Mouse (Mus musculus): Measurements from ENCODE around the gene Hltf. TPM values are rescaled to one million over a fixed set of nuclear protein-coding genes. Genes with fewer than 3 reads are reported as not detected.

Gene Hltf
- polyA plus RNA-seq, 2 experiments, result 4.5 to 9.4 TPM

DNA sequence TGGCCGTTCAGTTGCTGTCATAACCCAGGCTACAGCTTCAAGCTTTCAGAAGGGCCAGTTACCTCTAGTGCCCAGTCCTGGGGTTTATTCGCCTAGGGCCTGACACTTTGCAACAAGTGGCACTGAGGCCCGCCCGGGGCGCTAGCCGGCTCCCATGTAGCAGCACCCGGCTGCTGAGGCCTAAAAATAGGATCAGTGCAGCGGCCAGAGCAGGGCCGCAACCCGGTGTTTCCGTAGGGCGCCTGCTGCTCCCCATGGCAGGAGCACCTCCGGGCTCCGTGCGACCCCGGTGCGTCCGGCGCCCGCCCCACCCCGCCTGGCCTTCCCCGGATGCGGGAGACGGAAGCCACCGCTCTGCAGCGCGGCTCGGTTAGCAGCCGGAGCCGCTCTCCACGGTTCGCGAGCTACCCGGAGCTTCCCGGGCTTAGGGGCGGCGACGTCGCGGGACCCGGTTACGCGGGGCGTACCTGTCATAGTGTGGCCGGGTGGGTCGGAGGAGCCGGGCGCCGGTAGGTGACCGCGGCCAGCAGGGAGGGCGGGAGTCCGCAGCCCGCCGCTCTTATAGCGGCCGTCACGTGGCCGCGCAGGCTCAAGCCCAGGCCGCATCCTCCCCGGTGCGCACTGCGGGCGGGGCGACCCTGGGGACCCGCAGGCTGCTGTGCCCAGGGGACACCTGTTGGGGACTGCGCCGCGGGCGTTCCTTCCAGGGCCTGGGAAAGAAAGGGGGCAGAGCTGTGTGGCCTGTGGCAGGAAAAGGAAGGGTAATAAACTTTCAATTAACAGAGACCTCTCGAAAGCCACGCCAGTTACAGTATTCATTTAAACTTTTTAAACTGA, 97.1 kb downstream of the Hltf start, which contains the start of gene Gyg:
Gyg (minus strand) TSS at position 787 of the 837 bp plus-strand sequence.
- TF ChIP-seq CTCF (IDR thresholded peaks at IDR 0.05; ENCODE audit: low read depth), result 0 out of 2 replicates have a peak, but pooled peaks have one; percentile 4
- TF ChIP-seq EP300 (IDR thresholded peaks at IDR 0.05; ENCODE audit: low read depth), result no peak
- Histone ChIP-seq H3K27me3 (ENCODE audit: control insufficient read depth, insufficient read depth, low read length) (no peaks in the 10 kb centered on the region), H3K4me3 (ENCODE audit: insufficient read depth in 1 of 2, low read depth in 2 of 2, low read length in 2 of 2) (peak within 1 kb of the TSS; percentile 58 to 78), H3K9ac (replicated peaks) (peak within 1 kb of the TSS; percentile 65), H3K36me3 (replicated peaks; ENCODE audit: control insufficient read depth, insufficient read depth, low read depth) (no peaks in the 10 kb centered on the region; the same call in 1 of the 2 replicates), H3K4me2 (ENCODE audit: low read depth) (peak within 1 kb of the TSS; percentile 83), H3K4me1 (replicated peaks; ENCODE audit: control insufficient read depth in 2 of 2, insufficient read depth in 2 of 2, low read length in 1 of 2) (peaks cover 0 to 2% of the 10 kb centered on the region in 2 experiments; a peak in 3 of 4 replicates), H3K27ac (no peak within 1 kb of the TSS), H3K9me3 (ENCODE audit: control insufficient read depth, low read length) (no peaks in the 10 kb centered on the region)
- ATAC-seq (ENCODE audit: insufficient read depth) (peak; percentile 88), DNase-seq (ENCODE audit: low read depth in 3 of 3, low spot score in 3 of 3) (peak; percentile 18 to 31 (median 31))
- under 1% methylated on average over 73 of the region's 73 CpGs for WGBS (ENCODE audit: insufficient replicate concordance)

GRCm38 (mm10) chr3:20155476-20155875, 97.9 kb downstream of the Hltf start:
- DNase-seq (ENCODE audit: low read depth in 3 of 3, low spot score in 3 of 3) (peak in 1 of 3 experiments; percentile 9), ATAC-seq (ENCODE audit: insufficient read depth) (no peak)
- Histone ChIP-seq H3K9ac (replicated peaks) (no peak overlapping the region; the same call in 1 of the 2 replicates), H3K4me1 (replicated peaks; ENCODE audit: control insufficient read depth in 2 of 2, insufficient read depth in 2 of 2, low read length in 1 of 2) (peaks cover 0 to 2% of the 10 kb centered on the region in 2 experiments; a peak in 3 of 4 replicates), H3K36me3 (replicated peaks; ENCODE audit: control insufficient read depth, insufficient read depth, low read depth) (no peaks in the 10 kb centered on the region), H3K4me3 (ENCODE audit: insufficient read depth in 1 of 2, low read depth in 2 of 2, low read length in 2 of 2) (peak overlapping the region in 1 of 2 experiments; percentile 78; a peak in 2 of 4 replicates), H3K27ac (no peak overlapping the region), H3K4me2 (ENCODE audit: low read depth) (peak overlapping the region; percentile 83), H3K27me3 (ENCODE audit: control insufficient read depth, insufficient read depth, low read length) (no peaks in the 10 kb centered on the region), H3K9me3 (ENCODE audit: control insufficient read depth, low read length) (no peaks in the 10 kb centered on the region)
- no peak for TF ChIP-seq EP300 (IDR thresholded peaks at IDR 0.05; ENCODE audit: low read depth)
- no peak for TF ChIP-seq CTCF (IDR thresholded peaks at IDR 0.05; ENCODE audit: low read depth)
- WGBS (ENCODE audit: insufficient replicate concordance), result 43% methylated on average over 6 of the region's 6 CpGs

GRCm38 (mm10) chr3:20167487-20167886, 109.9 kb downstream of the Hltf start:
- Histone ChIP-seq H3K4me3 (ENCODE audit: insufficient read depth in 1 of 2, low read depth in 2 of 2, low read length in 2 of 2) (no peak overlapping the region), H3K9ac (replicated peaks) (no peak overlapping the region), H3K27ac (no peak overlapping the region), H3K9me3 (ENCODE audit: control insufficient read depth, low read length) (no peaks in the 10 kb centered on the region), H3K4me1 (replicated peaks; ENCODE audit: control insufficient read depth in 2 of 2, insufficient read depth in 2 of 2, low read length in 1 of 2) (no peaks in the 10 kb centered on the region), H3K36me3 (replicated peaks; ENCODE audit: control insufficient read depth, insufficient read depth, low read depth) (no peaks in the 10 kb centered on the region), H3K4me2 (ENCODE audit: low read depth) (no peak overlapping the region), H3K27me3 (ENCODE audit: control insufficient read depth, insufficient read depth, low read length) (no peaks in the 10 kb centered on the region)
- no peak for ATAC-seq (ENCODE audit: insufficient read depth)
- no peak for TF ChIP-seq EP300 (IDR thresholded peaks at IDR 0.05; ENCODE audit: low read depth)
- no peak for TF ChIP-seq CTCF (IDR thresholded peaks at IDR 0.05; ENCODE audit: low read depth)
- 72% methylated on average over 1 of the region's 1 CpGs for WGBS (ENCODE audit: insufficient replicate concordance)
- no peak for DNase-seq (ENCODE audit: low read depth in 3 of 3, low spot score in 3 of 3)

Other genes with a start within 250 kb of the Hltf start
- 3.6 and 8.5 TPM in 2 replicates for gene Cp, start 100.8 kb upstream of the Hltf start, polyA plus RNA-seq (2012; rRNA removed)
- 12.0 and 19.0 TPM in 2 replicates for gene Cp, start 100.8 kb upstream of the Hltf start, polyA plus RNA-seq (2014; fragmentation: Nextera tagmentation; extraction: Ambion mirVana)
- gene Hps3, start 22.5 kb upstream of the Hltf start, polyA plus RNA-seq (2012; rRNA removed), result 4.7 and 5.6 TPM in 2 replicates
- 4.9 and 5.3 TPM in 2 replicates for gene Hps3, start 22.5 kb upstream of the Hltf start, polyA plus RNA-seq (2014; fragmentation: Nextera tagmentation; extraction: Ambion mirVana)
- 8.9 and 11.2 TPM in 2 replicates for gene Gyg, start 97.5 kb downstream of the Hltf start, polyA plus RNA-seq (2012; rRNA removed)
- 21.3 and 22.5 TPM in 2 replicates for gene Gyg, start 97.5 kb downstream of the Hltf start, polyA plus RNA-seq (2014; fragmentation: Nextera tagmentation; extraction: Ambion mirVana)
- 1.4 and 2.4 TPM in 2 replicates for gene Cpa3, start 184.4 kb downstream of the Hltf start, polyA plus RNA-seq (2012; rRNA removed)
- 3.3 and 3.5 TPM in 2 replicates for gene Cpa3, start 184.4 kb downstream of the Hltf start, polyA plus RNA-seq (2014; fragmentation: Nextera tagmentation; extraction: Ambion mirVana)
- gene Cpb1, start 217.9 kb downstream of the Hltf start, polyA plus RNA-seq (2012; rRNA removed), result 0.01 TPM in 2 replicates
- gene Cpb1, start 217.9 kb downstream of the Hltf start, polyA plus RNA-seq (2014; fragmentation: Nextera tagmentation; extraction: Ambion mirVana), result not detected in 2 replicates